Mouse (Mus musculus) right cerebral cortex, adult 18-20 months (tissue): ENCODE results near the gene Slc4a4.
A peak's percentile ranks its signal among the peaks of the same experiment; 100 is the strongest.

Experiments used
- DNase-seq: peaks from one replicate; pipeline ENCODE4 v3.0.0; 2022; ENCODE audit warnings: mixed read lengths

The Slc4a4 gene

DNA sequence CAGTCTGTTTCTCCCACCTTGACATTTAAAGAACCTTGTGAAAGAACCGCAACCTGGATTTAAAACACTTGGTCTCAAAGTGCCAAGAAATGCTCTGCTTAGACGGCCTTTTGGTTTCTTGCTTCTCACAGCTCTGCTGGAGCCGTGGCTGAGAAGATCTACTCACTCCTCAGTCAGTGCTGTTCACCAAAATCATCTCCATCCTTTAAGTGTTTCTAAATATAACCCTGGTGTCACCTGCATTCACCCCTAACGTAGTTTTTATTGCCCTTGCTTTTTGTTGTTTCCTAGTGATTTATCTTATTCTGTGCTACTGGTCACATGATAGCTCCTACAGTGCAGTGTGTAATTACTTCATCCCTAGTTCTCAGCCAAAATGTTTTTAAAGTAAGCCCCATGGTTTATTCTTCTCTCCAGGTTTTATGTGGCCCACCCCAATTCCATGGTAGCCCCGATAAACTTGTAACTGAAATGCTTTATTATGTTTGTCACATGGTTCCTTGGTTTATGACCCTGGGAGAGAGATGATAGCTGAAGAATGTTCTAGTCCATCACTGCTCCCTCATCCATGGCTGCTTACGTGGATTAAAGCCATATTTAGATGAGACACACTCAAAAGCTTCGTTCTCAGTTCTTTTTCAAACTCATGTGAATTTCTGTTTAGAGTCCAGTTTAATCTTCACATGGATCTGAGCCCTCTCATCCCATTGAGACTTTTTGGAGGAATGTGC lies 323.5 kb downstream of the Slc4a4 start:
- no peak for DNase-seq

DNA sequence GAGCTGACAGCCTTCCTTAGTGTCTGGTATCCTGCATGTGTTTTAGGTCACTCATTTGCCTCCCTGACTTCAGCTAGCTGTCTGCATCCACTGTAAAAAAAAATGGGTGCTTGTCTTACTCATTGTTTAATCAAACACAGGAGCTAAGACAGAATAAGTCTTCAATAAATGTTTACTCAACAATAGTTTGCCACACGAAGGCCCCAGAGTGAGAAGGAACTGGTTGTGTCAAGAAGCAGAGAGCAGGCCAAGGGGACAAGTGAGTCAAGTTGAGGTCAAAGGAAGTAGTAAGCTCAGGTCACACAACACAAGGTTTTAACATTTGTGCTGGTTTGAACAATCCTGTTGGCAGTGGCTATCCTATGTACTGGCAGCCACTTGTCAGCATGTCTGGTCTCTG lies 324.4 kb downstream of the Slc4a4 start:
- DNase-seq = no peak

- no peak for DNase-seq
These were observed 331.6 kb downstream of the Slc4a4 start for GRCm38 (mm10) chr5:89218222-89218621.

DNA sequence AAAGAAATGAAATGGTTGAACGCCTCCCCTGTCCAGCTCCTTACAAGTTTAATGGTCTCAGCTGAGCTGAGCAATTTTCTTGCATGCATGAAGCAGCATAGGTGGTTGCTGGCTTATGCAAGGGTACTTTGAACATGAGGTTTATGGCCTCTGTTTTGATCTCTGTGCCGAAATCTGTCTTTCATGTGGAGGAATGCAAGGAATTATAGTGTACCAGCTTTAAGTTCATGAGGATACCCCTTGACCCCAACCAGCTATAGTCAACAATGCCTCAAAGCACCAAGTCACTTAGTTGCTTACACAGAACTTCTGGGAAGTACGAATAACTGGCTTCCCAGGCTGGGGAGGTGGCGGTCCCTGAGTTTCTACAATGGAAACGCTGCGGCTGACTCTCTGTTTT lies 332.1 kb downstream of the Slc4a4 start:
- no peak for DNase-seq

- DNase-seq = peak; percentile 14
These were observed 335.0 kb downstream of the Slc4a4 start for GRCm38 (mm10) chr5:89221658-89222057.

- DNase-seq = no peak
These were observed 336.6 kb downstream of the Slc4a4 start for GRCm38 (mm10) chr5:89223061-89223740.

- peak; percentile 10 for DNase-seq
These were observed 337.2 kb downstream of the Slc4a4 start for GRCm38 (mm10) chr5:89223744-89224368.

GRCm38 (mm10) chr5:89227948-89228347 lies 341.3 kb downstream of the Slc4a4 start:
- DNase-seq = no peak

DNA sequence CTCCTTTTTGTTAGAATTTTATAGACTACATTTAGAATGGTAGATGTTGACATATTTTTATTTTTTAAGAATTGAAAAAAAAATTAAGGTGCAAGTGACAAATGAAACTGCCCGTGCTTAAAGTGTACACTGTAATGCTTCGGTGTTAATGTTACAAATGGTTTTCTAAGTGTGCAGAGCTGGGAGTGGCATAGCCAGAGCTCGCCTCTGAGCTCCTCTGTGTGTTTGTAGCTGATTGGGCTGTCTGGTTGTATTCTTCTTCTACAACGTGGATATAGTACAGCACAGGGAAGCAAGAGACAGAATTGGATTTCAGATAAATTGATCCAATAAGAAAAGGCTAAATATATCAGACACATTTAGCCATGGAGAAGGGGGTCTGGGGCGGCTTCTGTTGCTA lies 343.0 kb downstream of the Slc4a4 start:
- no peak for DNase-seq

GRCm38 (mm10) chr5:89232313-89232712 lies 345.7 kb downstream of the Slc4a4 start:
- DNase-seq = no peak

DNA sequence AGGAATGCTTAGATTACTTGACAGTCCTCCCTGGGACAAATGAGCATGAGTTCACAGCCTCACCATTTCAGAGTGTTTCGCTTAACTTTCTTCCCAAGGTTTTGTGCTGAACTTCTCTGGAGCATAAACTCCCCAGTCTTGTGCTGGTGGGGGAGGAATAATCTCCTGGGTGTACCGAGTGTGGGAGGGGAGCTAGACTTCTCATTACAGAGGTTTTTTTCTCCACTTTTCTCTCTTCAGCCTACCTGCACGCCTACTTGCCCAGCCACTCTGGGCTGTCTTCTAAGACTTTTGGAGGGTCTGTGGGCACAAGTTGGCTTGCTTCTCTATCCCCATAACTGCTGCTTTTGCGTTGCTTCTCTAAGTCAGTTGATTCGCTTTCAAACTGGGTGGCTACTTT lies 365.2 kb downstream of the Slc4a4 start:
- peak; percentile 43 for DNase-seq

DNA sequence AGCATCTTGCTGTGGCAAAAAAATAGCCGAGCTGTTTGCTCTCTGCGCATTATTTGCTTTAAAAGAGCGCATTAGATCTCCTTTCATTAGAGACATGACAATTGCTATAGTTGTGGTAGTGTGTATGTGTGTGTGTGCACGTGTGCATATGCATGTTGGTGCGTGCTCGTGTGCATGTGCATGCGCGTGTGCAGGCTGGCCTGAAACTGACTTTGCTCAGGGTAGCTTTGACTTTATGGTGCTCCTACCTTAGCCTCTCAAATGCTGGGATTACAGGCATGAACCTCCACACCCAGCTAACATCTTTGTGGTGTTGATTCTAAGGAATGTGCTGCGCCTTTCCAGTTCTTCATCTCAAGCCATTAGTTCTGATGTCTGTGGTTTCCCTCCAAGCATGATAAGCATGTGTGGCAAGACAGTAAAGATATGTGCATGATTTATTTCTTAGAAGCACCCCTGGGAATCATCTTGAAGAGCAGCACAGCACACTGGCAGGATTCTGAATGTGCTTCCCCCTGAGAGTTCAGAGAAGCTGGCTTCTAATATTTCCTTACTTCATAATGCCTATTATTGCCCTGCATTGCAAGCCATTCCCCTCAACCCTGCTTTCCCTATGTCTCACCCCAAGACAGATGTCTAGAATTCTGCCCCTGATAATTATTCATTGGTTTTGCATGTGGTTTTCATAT lies 373.3 kb downstream of the Slc4a4 start:
- no peak for DNase-seq

GRCm38 (mm10) chr5:89277049-89277448 lies 390.4 kb downstream of the Slc4a4 start:
- no peak for DNase-seq

GRCm38 (mm10) chr5:89277616-89278015 lies 391.0 kb downstream of the Slc4a4 start:
- DNase-seq = no peak

- no peak for DNase-seq
These were observed 391.7 kb downstream of the Slc4a4 start for GRCm38 (mm10) chr5:89278309-89278708.

GRCm38 (mm10) chr5:89280312-89280863 lies 393.8 kb downstream of the Slc4a4 start:
- DNase-seq = no peak
